Mouse (Mus musculus) CH12.LX (cell line): Measurements from ENCODE around the gene Rplp2. TPM values are rescaled to one million over a fixed set of nuclear protein-coding genes. Genes with fewer than 3 reads are reported as not detected.

Experiments used
- DNase-seq: peaks from one replicate; pipeline ENCODE4 v3.0.0-alpha.2; 2013; ENCODE audit errors: extremely low read depth
- H3K27ac ChIP-seq: 2 replicates; pipeline ENCODE4 v1.5.1; 2012; ENCODE audit warnings: low read depth, mild to moderate bottlenecking, control low read depth, moderate library complexity; ENCODE audit not compliant: insufficient read depth
- H3K27me3 ChIP-seq: replicated peaks from 2 replicates; pipeline ENCODE3; 2012; ENCODE audit warnings: inconsistent platforms
- H3K36me3 ChIP-seq, 2 experiments: replicated peaks in 1 of 2; 2 replicates each; pipeline versions ENCODE3 to v1.6.1; 2012; ENCODE audit warnings: inconsistent platforms in 1 of 2, low read length in 1 of 2, mild to moderate bottlenecking in 1 of 2, mixed read lengths in 1 of 2, moderate library complexity in 1 of 2; ENCODE audit not compliant: control insufficient read depth in 1 of 2, insufficient read depth in 1 of 2
- H3K4me1 ChIP-seq, 2 experiments: 2 replicates each; pipeline ENCODE4 v1.6.1; 2012; ENCODE audit warnings: inconsistent platforms in 1 of 2, moderate library complexity in 1 of 2; ENCODE audit not compliant: insufficient read depth in 2 of 2, control insufficient read depth in 1 of 2
- H3K4me2 ChIP-seq: 2 replicates; pipeline ENCODE4 v1.6.1; 2012; ENCODE audit warnings: low read depth, mild to moderate bottlenecking, control low read depth; ENCODE audit not compliant: poor library complexity, insufficient read depth, severe bottlenecking
- H3K4me3 ChIP-seq, 3 experiments: fragments of 150-350 bp in 1 of 3; sonication (generic) in 1 of 3; replicated peaks in 1 of 3; 2 replicates each; pipeline versions ENCODE3 to v1.5.1; 2011 to 2012; ENCODE audit warnings: low read depth in 2 of 3, low read length in 2 of 3, mild to moderate bottlenecking in 2 of 3, moderate library complexity in 2 of 3, control low read depth in 1 of 3, improper control_type of control experiment in 1 of 3, inconsistent platforms in 1 of 3, mixed read lengths in 1 of 3; ENCODE audit not compliant: poor library complexity in 1 of 3
- H3K79me2 ChIP-seq: replicated peaks from 2 replicates; pipeline ENCODE4 v1.6.1; 2012; ENCODE audit warnings: mild to moderate bottlenecking, moderate library complexity; ENCODE audit not compliant: control insufficient read depth, poor library complexity, insufficient read depth, severe bottlenecking; ENCODE audit errors: extremely low read depth
- H3K9ac ChIP-seq: 2 replicates; pipeline ENCODE4 v1.6.1; 2012; ENCODE audit warnings: low read depth, mild to moderate bottlenecking, control low read depth, moderate library complexity; ENCODE audit not compliant: insufficient read depth
- H3K9me3 ChIP-seq: replicated peaks from 2 replicates; pipeline ENCODE3; 2012; ENCODE audit warnings: low read length, inconsistent platforms, mixed read lengths
- BHLHE40 ChIP-seq: IDR thresholded peaks from 2 replicates; pipeline ENCODE4 v1.6.1; 2011; ENCODE audit warnings: mild to moderate bottlenecking, low read depth, low read length, improper control_type of control experiment
- CTCF ChIP-seq, 2 experiments: IDR thresholded peaks in 1 of 2; conservative IDR thresholded peaks in 1 of 2; 2 replicates each; pipeline ENCODE4 v1.5.1; 2011 to 2012; ENCODE audit warnings: low read depth in 2 of 2, low read length in 2 of 2, improper control_type of control experiment in 1 of 2, inconsistent platforms in 1 of 2, mild to moderate bottlenecking in 1 of 2, moderate library complexity in 1 of 2
- ELF1 ChIP-seq: IDR thresholded peaks from 2 replicates; pipeline ENCODE4 v1.6.1; 2014; ENCODE audit warnings: low read depth, mild to moderate bottlenecking, inconsistent platforms, low read length, improper control_type of control experiment
- EP300 ChIP-seq: IDR thresholded peaks from 2 replicates; pipeline ENCODE4 v1.6.1; 2011; ENCODE audit warnings: low read length, improper control_type of control experiment
- HCFC1 ChIP-seq: IDR thresholded peaks from 2 replicates; pipeline ENCODE4 v1.6.1; 2012; ENCODE audit warnings: low read depth, mild to moderate bottlenecking, inconsistent platforms, low read length, improper control_type of control experiment
- IRF4 ChIP-seq: IDR thresholded peaks from 2 replicates; pipeline ENCODE4 v1.6.1; 2014; ENCODE audit warnings: low read depth, mild to moderate bottlenecking, inconsistent platforms, low read length, improper control_type of control experiment
- JUND ChIP-seq: conservative IDR thresholded peaks from 2 replicates; pipeline ENCODE4 v1.6.1; 2011; ENCODE audit warnings: low read depth, low read length, improper control_type of control experiment
- KAT2A ChIP-seq: IDR thresholded peaks from 2 replicates; pipeline ENCODE4 v1.6.1; 2012; ENCODE audit warnings: low read length, improper control_type of control experiment, inconsistent platforms; ENCODE audit not compliant: insufficient replicate concordance
- MAX ChIP-seq: IDR thresholded peaks from 2 replicates; pipeline ENCODE4 v1.6.1; 2011; ENCODE audit warnings: low read length, improper control_type of control experiment
- MXI1 ChIP-seq: IDR thresholded peaks from 2 replicates; pipeline ENCODE4 v1.6.1; 2011; ENCODE audit warnings: mild to moderate bottlenecking, low read depth, low read length, improper control_type of control experiment
- PAX5 ChIP-seq: IDR thresholded peaks from 2 replicates; pipeline ENCODE4 v1.6.1; 2012; ENCODE audit warnings: low read length, inconsistent platforms, mixed read lengths
- POLR2A ChIP-seq: IDR thresholded peaks from 2 replicates; pipeline ENCODE4 v1.6.1; 2011; ENCODE audit warnings: low read depth, mild to moderate bottlenecking, improper control_type of control experiment, low read length
- TBP ChIP-seq: conservative IDR thresholded peaks from 2 replicates; pipeline ENCODE4 v1.6.1; 2011; ENCODE audit warnings: low read depth, low read length, improper control_type of control experiment
- TCF12 ChIP-seq: IDR thresholded peaks from 2 replicates; pipeline ENCODE4 v1.6.1; 2014; ENCODE audit warnings: low read depth, mild to moderate bottlenecking, inconsistent platforms, low read length, improper control_type of control experiment
- USF1 ChIP-seq: IDR thresholded peaks from 2 replicates; pipeline ENCODE4 v1.6.1; 2014; ENCODE audit warnings: low read depth, mild to moderate bottlenecking, inconsistent platforms, low read length, improper control_type of control experiment
- USF2 ChIP-seq: conservative IDR thresholded peaks from 2 replicates; pipeline ENCODE4 v1.6.1; 2011; ENCODE audit warnings: low read depth, low read length, improper control_type of control experiment
- dilution Hi-C: fragments of 300-500 bp; cut with MboI; formaldehyde crosslinking; loops from 2 replicates; pipeline ENCODE4 v1.14.3; 2020; ENCODE audit warnings: low sequenced_read_pairs; ENCODE audit not compliant: extremely low pct_unique_long_range_greater_than_20kb, extremely low pct_ligation_motif_present
- in situ Hi-C: fragments of 300-500 bp; cut with MboI; formaldehyde crosslinking; loops from 3 replicates; pipeline ENCODE4 v1.14.3; 2019; ENCODE audit warnings: low sequenced_read_pairs, low pct_ligation_motif_present, low pct_unique_long_range_greater_than_20kb, mixed read lengths
- polyA plus RNA-seq: library from polyadenylated mRNA; unstranded; fragments of >175 nt; gene quantifications from 2 replicates; pipeline ENCODE4 v1.2.1, GENCODE M21; 2012; ENCODE audit warnings: low read depth; ENCODE audit not compliant: insufficient read length
- total RNA-seq, 2 experiments: library from RNA; depleted of rRNA; stranded (reverse); fragments of 300-350 nt in 1 of 2; fragments of >200 nt in 1 of 2; gene quantifications; 2 replicates each; pipeline ENCODE4 v1.2.3; 2012 to 2014

Rplp2 gene
- total and polyA plus RNA-seq, 3 experiments: 791 to 3,416 (median 2,025) TPM

GRCm38 (mm10) chr7:141497600-141497999 lies 50.4 kb downstream of the Rplp2 start:
- Histone ChIP-seq H3K36me3 (peaks cover 42 to 90% of the 10 kb centered on the region in 2 experiments), H3K4me3 (no peak overlapping the region), H3K4me1 (no peaks in the 10 kb centered on the region), H3K4me2 (no peak overlapping the region), H3K27ac (no peak overlapping the region), H3K79me2 (no peaks in the 10 kb centered on the region), H3K27me3 (no peaks in the 10 kb centered on the region), H3K9me3 (no peaks in the 10 kb centered on the region), H3K9ac (no peak overlapping the region)
- DNase-seq: no peak
- in situ Hi-C loops (no loop called here), dilution Hi-C loops (no loop called here)
- no peak for TF ChIP-seq CTCF (conservative IDR thresholded peaks at IDR 0.05 in 1 of 2, IDR thresholded peaks at IDR 0.05 in 1 of 2; ENCODE audit: low read depth in 2 of 2, low read length in 2 of 2)
- no peak for TF ChIP-seq JUND
- no peak for TF ChIP-seq KAT2A
- TF ChIP-seq ELF1: no peak
- TF ChIP-seq POLR2A: no peak
- TF ChIP-seq MXI1: no peak
- no peak for TF ChIP-seq TBP
- TF ChIP-seq MAX: no peak
- TF ChIP-seq BHLHE40: no peak
- TF ChIP-seq PAX5: no peak
- TF ChIP-seq IRF4: no peak
- TF ChIP-seq HCFC1: no peak
- TF ChIP-seq TCF12: no peak
- no peak for TF ChIP-seq USF2
- no peak for TF ChIP-seq EP300
- TF ChIP-seq USF1: no peak

Other genes with a start within 250 kb of the Rplp2 start
Only the 20 nearest of the 24 such genes appear.
- 11.2 and 26.2 TPM in 2 replicates for gene Irf7, start 180.9 kb upstream of the Rplp2 start, total RNA-seq (2012; rRNA removed)
- gene Irf7, start 180.9 kb upstream of the Rplp2 start, total RNA-seq (2014; rRNA removed): 10.1 and 10.5 TPM in 2 replicates
- 6.5 and 7.7 TPM in 2 replicates for gene Irf7, start 180.9 kb upstream of the Rplp2 start, polyA plus RNA-seq
- 1.0 and 1.9 TPM in 2 replicates for gene Cdhr5, start 170.6 kb upstream of the Rplp2 start, total RNA-seq (2012; rRNA removed)
- gene Cdhr5, start 170.6 kb upstream of the Rplp2 start, total RNA-seq (2014; rRNA removed): 0.31 and 0.35 TPM in 2 replicates
- gene Cdhr5, start 170.6 kb upstream of the Rplp2 start, polyA plus RNA-seq: 3.3 and 3.9 TPM in 2 replicates
- gene Sct, start 168.2 kb upstream of the Rplp2 start, total RNA-seq (2012; rRNA removed): not detected in 2 replicates
- gene Sct, start 168.2 kb upstream of the Rplp2 start, total RNA-seq (2014; rRNA removed): not detected in 2 replicates
- 0.49 TPM in 1 of 2 replicates, not detected in the other for gene Sct, start 168.2 kb upstream of the Rplp2 start, polyA plus RNA-seq
- not detected in 2 replicates for gene Drd4, start 155.4 kb upstream of the Rplp2 start, total RNA-seq (2012; rRNA removed)
- gene Drd4, start 155.4 kb upstream of the Rplp2 start, total RNA-seq (2014; rRNA removed): not detected in 2 replicates
- not detected in 2 replicates for gene Drd4, start 155.4 kb upstream of the Rplp2 start, polyA plus RNA-seq
- 10.0 and 10.7 TPM in 2 replicates for gene Deaf1, start 119.7 kb upstream of the Rplp2 start, total RNA-seq (2012; rRNA removed)
- gene Deaf1, start 119.7 kb upstream of the Rplp2 start, total RNA-seq (2014; rRNA removed): 3.5 and 5.7 TPM in 2 replicates
- gene Deaf1, start 119.7 kb upstream of the Rplp2 start, polyA plus RNA-seq: 31.6 and 37.7 TPM in 2 replicates
- 7.4 and 8.5 TPM in 2 replicates for gene Tmem80, start 119.6 kb upstream of the Rplp2 start, total RNA-seq (2012; rRNA removed)
- 6.4 and 8.3 TPM in 2 replicates for gene Tmem80, start 119.6 kb upstream of the Rplp2 start, total RNA-seq (2014; rRNA removed)
- 8.2 and 9.9 TPM in 2 replicates for gene Tmem80, start 119.6 kb upstream of the Rplp2 start, polyA plus RNA-seq
- 0.50 and 1.1 TPM in 2 replicates for gene Eps8l2, start 108.5 kb upstream of the Rplp2 start, total RNA-seq (2012; rRNA removed)
- not detected in 2 replicates for gene Eps8l2, start 108.5 kb upstream of the Rplp2 start, total RNA-seq (2014; rRNA removed)
- gene Eps8l2, start 108.5 kb upstream of the Rplp2 start, polyA plus RNA-seq: 0.51 and 0.91 TPM in 2 replicates
- 188 and 205 TPM in 2 replicates for gene Taldo1, start 55.2 kb upstream of the Rplp2 start, total RNA-seq (2012; rRNA removed)
- 228 and 237 TPM in 2 replicates for gene Taldo1, start 55.2 kb upstream of the Rplp2 start, total RNA-seq (2014; rRNA removed)
- gene Taldo1, start 55.2 kb upstream of the Rplp2 start, polyA plus RNA-seq: 124 and 129 TPM in 2 replicates
- 23.9 and 29.6 TPM in 2 replicates for gene Gatd1, start 33.2 kb upstream of the Rplp2 start, total RNA-seq (2012; rRNA removed)
- gene Gatd1, start 33.2 kb upstream of the Rplp2 start, total RNA-seq (2014; rRNA removed): 26.4 and 31.4 TPM in 2 replicates
- gene Gatd1, start 33.2 kb upstream of the Rplp2 start, polyA plus RNA-seq: 17.6 and 21.2 TPM in 2 replicates
- gene Cend1, start 17.9 kb upstream of the Rplp2 start, total RNA-seq (2012; rRNA removed): not detected in 2 replicates
- gene Cend1, start 17.9 kb upstream of the Rplp2 start, total RNA-seq (2014; rRNA removed): not detected in 2 replicates
- not detected in 2 replicates for gene Cend1, start 17.9 kb upstream of the Rplp2 start, polyA plus RNA-seq
- gene Slc25a22, start 9.5 kb upstream of the Rplp2 start, total RNA-seq (2012; rRNA removed): 16.1 and 20.8 TPM in 2 replicates
- 6.1 and 6.5 TPM in 2 replicates for gene Slc25a22, start 9.5 kb upstream of the Rplp2 start, total RNA-seq (2014; rRNA removed)
- gene Slc25a22, start 9.5 kb upstream of the Rplp2 start, polyA plus RNA-seq: 31.5 and 32.1 TPM in 2 replicates
- 7.8 and 9.6 TPM in 2 replicates for gene Pidd1, start 3.3 kb upstream of the Rplp2 start, total RNA-seq (2012; rRNA removed)
- 5.1 and 5.8 TPM in 2 replicates for gene Pidd1, start 3.3 kb upstream of the Rplp2 start, total RNA-seq (2014; rRNA removed)
- gene Pidd1, start 3.3 kb upstream of the Rplp2 start, polyA plus RNA-seq: 21.4 and 24.9 TPM in 2 replicates
- gene Pnpla2, start 7.8 kb downstream of the Rplp2 start, total RNA-seq (2012; rRNA removed): 8.9 and 11.7 TPM in 2 replicates
- 1.5 and 2.8 TPM in 2 replicates for gene Pnpla2, start 7.8 kb downstream of the Rplp2 start, total RNA-seq (2014; rRNA removed)
- 25.3 and 29.6 TPM in 2 replicates for gene Pnpla2, start 7.8 kb downstream of the Rplp2 start, polyA plus RNA-seq
- not detected in 2 replicates for gene Cracr2b, start 13.7 kb downstream of the Rplp2 start, total RNA-seq (2012; rRNA removed)
- not detected in 2 replicates for gene Cracr2b, start 13.7 kb downstream of the Rplp2 start, total RNA-seq (2014; rRNA removed)
- not detected in 2 replicates for gene Cracr2b, start 13.7 kb downstream of the Rplp2 start, polyA plus RNA-seq
- gene Cd151, start 20.0 kb downstream of the Rplp2 start, total RNA-seq (2012; rRNA removed): 14.9 and 15.0 TPM in 2 replicates
- gene Cd151, start 20.0 kb downstream of the Rplp2 start, total RNA-seq (2014; rRNA removed): 10.1 and 10.6 TPM in 2 replicates
- gene Cd151, start 20.0 kb downstream of the Rplp2 start, polyA plus RNA-seq: 13.5 and 21.1 TPM in 2 replicates
- gene Polr2l, start 27.8 kb downstream of the Rplp2 start, total RNA-seq (2012; rRNA removed): 82.3 and 109 TPM in 2 replicates
- 35.7 and 37.1 TPM in 2 replicates for gene Polr2l, start 27.8 kb downstream of the Rplp2 start, total RNA-seq (2014; rRNA removed)
- 57.5 and 64.8 TPM in 2 replicates for gene Polr2l, start 27.8 kb downstream of the Rplp2 start, polyA plus RNA-seq
- gene Tspan4, start 27.9 kb downstream of the Rplp2 start, total RNA-seq (2012; rRNA removed): 28.9 and 30.0 TPM in 2 replicates
- gene Tspan4, start 27.9 kb downstream of the Rplp2 start, total RNA-seq (2014; rRNA removed): 23.8 and 28.4 TPM in 2 replicates
- 20.3 and 21.2 TPM in 2 replicates for gene Tspan4, start 27.9 kb downstream of the Rplp2 start, polyA plus RNA-seq
- 49.6 and 50.5 TPM in 2 replicates for gene Chid1, start 92.5 kb downstream of the Rplp2 start, total RNA-seq (2012; rRNA removed)
- gene Chid1, start 92.5 kb downstream of the Rplp2 start, total RNA-seq (2014; rRNA removed): 27.0 and 31.9 TPM in 2 replicates
- gene Chid1, start 92.5 kb downstream of the Rplp2 start, polyA plus RNA-seq: 42.3 and 47.5 TPM in 2 replicates
- 44.5 and 50.7 TPM in 2 replicates for gene Ap2a2, start 114.8 kb downstream of the Rplp2 start, total RNA-seq (2012; rRNA removed)
- 30.0 and 31.6 TPM in 2 replicates for gene Ap2a2, start 114.8 kb downstream of the Rplp2 start, total RNA-seq (2014; rRNA removed)
- gene Ap2a2, start 114.8 kb downstream of the Rplp2 start, polyA plus RNA-seq: 36.6 and 43.1 TPM in 2 replicates
- gene Muc6, start 207.9 kb downstream of the Rplp2 start, total RNA-seq (2012; rRNA removed): under 0.01 TPM in 1 of 2 replicates, not detected in the other
- not detected in 2 replicates for gene Muc6, start 207.9 kb downstream of the Rplp2 start, total RNA-seq (2014; rRNA removed)
- gene Muc6, start 207.9 kb downstream of the Rplp2 start, polyA plus RNA-seq: 0.12 and 0.13 TPM in 2 replicates